Mouse (Mus musculus): ENCODE results near the gene Slc1a1. TPM values are rescaled to one million over a fixed set of nuclear protein-coding genes. Genes with fewer than 3 reads are reported as not detected.
A peak's percentile ranks its signal among the peaks of the same experiment; 100 is the strongest.

The Slc1a1 gene
- total and polyA plus RNA-seq, 2 experiments from 2014 or later, result 3.7 to 14.1 TPM

DNA sequence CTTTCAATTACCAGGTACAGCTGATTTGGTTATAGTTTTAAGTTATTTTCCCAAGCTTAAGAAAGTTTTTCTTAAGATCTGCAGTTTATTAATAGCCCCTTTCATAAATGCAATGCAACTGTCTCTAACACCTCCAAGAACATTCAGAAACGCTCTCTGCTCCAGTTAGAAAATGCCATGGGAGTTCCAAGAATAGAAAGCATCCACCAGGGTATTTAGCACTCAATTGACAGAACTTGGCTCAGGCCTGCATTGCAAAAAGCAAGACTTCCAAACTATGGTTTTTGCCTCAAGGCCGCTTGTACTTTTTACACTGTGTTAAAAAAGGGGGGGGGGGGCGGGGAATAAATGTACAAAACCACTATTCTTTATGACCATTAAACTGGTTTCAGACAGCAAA is 128.3 kb downstream of the Slc1a1 start:
- no peak for TF ChIP-seq CTCF (IDR thresholded peaks at IDR 0.05; ENCODE audit: low read depth)
- no peak for TF ChIP-seq EP300 (IDR thresholded peaks at IDR 0.05; ENCODE audit: low read depth)
- DNase-seq (ENCODE audit: low spot score), result peak; percentile 56
- Histone ChIP-seq H3K9ac (replicated peaks; ENCODE audit: low read depth, low read length) (peak overlapping the region; percentile 92; the same call in 1 of the 2 replicates), H3K36me3 (replicated peaks; ENCODE audit: control insufficient read depth, insufficient read depth, low read length) (no peaks in the 10 kb centered on the region), H3K4me2 (ENCODE audit: low read depth, low read length) (peak overlapping the region; percentile 77), H3K4me3 (ENCODE audit: low read depth, low read length) (peak overlapping the region; percentile 97), H3K9me3 (replicated peaks; ENCODE audit: control insufficient read depth, low read length) (no peaks in the 10 kb centered on the region), H3K27ac (ENCODE audit: low read depth) (peak overlapping the region; percentile 96), H3K4me1 (ENCODE audit: control insufficient read depth, insufficient read depth) (peaks cover 19% of the 10 kb centered on the region), H3K27me3 (ENCODE audit: control insufficient read depth, insufficient read depth, low read length) (no peaks in the 10 kb centered on the region)
- WGBS, result 7% methylated on average over 3 of the region's 3 CpGs
- 0 out of 2 replicates have a peak, but pooled peaks have one; percentile 19 for ATAC-seq (ENCODE audit: insufficient read depth, low read depth)

DNA sequence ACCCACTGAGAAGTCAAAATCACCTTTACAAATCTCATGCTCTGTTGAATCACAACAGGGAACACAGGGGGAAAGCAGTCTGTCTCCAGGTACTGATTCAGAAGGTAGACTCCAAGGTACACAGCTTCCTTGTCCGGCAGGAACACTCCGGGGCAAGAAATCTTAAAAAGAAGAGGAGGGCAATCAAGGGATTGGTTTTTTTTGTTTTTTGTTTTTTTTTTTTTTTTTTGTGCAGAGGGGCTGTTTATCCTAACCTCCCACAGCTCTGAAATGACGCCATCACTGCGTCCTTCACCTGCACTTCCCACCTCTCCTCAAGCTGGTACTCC is 128.6 kb downstream of the Slc1a1 start:
- Histone ChIP-seq H3K4me3 (ENCODE audit: low read depth, low read length) (peak overlapping the region; percentile 97), H3K36me3 (replicated peaks; ENCODE audit: control insufficient read depth, insufficient read depth, low read length) (no peaks in the 10 kb centered on the region), H3K9ac (replicated peaks; ENCODE audit: low read depth, low read length) (peak overlapping the region; percentile 92), H3K27me3 (ENCODE audit: control insufficient read depth, insufficient read depth, low read length) (no peaks in the 10 kb centered on the region), H3K4me1 (ENCODE audit: control insufficient read depth, insufficient read depth) (peaks cover 19% of the 10 kb centered on the region), H3K27ac (ENCODE audit: low read depth) (peak overlapping the region; percentile 96), H3K4me2 (ENCODE audit: low read depth, low read length) (peak overlapping the region; percentile 77), H3K9me3 (replicated peaks; ENCODE audit: control insufficient read depth, low read length) (no peaks in the 10 kb centered on the region)
- ATAC-seq (ENCODE audit: insufficient read depth, low read depth) (no peak), DNase-seq (ENCODE audit: low spot score) (no peak)
- no peak for TF ChIP-seq EP300 (IDR thresholded peaks at IDR 0.05; ENCODE audit: low read depth)
- TF ChIP-seq CTCF (IDR thresholded peaks at IDR 0.05; ENCODE audit: low read depth), result no peak
- WGBS, result 8% methylated on average over 4 of the region's 4 CpGs

Other genes starting within 250 kb of the Slc1a1 start
- 8.9 and 10.0 TPM in 2 replicates for gene Glis3, start 155.0 kb upstream of the Slc1a1 start, total RNA-seq (2014; rRNA removed; ENCODE audit: low replicate concordance)
- 0.25 and 0.34 TPM in 2 replicates for gene Glis3, start 155.0 kb upstream of the Slc1a1 start, polyA plus RNA-seq (2015; fragmentation: Nextera tagmentation; extraction: Ambion mirVana)
- gene Plpp6, start 128.9 kb downstream of the Slc1a1 start, total RNA-seq (2014; rRNA removed; ENCODE audit: low replicate concordance), result 8.8 and 13.0 TPM in 2 replicates
- gene Plpp6, start 128.9 kb downstream of the Slc1a1 start, polyA plus RNA-seq (2015; fragmentation: Nextera tagmentation; extraction: Ambion mirVana), result 4.4 and 5.5 TPM in 2 replicates
- 3.1 and 24.2 TPM in 2 replicates for gene 4430402I18Rik, start 132.8 kb downstream of the Slc1a1 start, total RNA-seq (2014; rRNA removed; ENCODE audit: low replicate concordance)
- gene 4430402I18Rik, start 132.8 kb downstream of the Slc1a1 start, polyA plus RNA-seq (2015; fragmentation: Nextera tagmentation; extraction: Ambion mirVana), result 19.1 and 28.4 TPM in 2 replicates
- 90.6 and 98.7 TPM in 2 replicates for gene Cdc37l1, start 155.3 kb downstream of the Slc1a1 start, total RNA-seq (2014; rRNA removed; ENCODE audit: low replicate concordance)
- gene Cdc37l1, start 155.3 kb downstream of the Slc1a1 start, polyA plus RNA-seq (2015; fragmentation: Nextera tagmentation; extraction: Ambion mirVana), result 44.0 and 50.3 TPM in 2 replicates
- 74.3 and 97.5 TPM in 2 replicates for gene Ak3, start 212.9 kb downstream of the Slc1a1 start, total RNA-seq (2014; rRNA removed; ENCODE audit: low replicate concordance)
- 87.4 and 88.3 TPM in 2 replicates for gene Ak3, start 212.9 kb downstream of the Slc1a1 start, polyA plus RNA-seq (2015; fragmentation: Nextera tagmentation; extraction: Ambion mirVana)

All from heart, postnatal 0 days (tissue).